Mouse (Mus musculus) myocyte (in vitro differentiated cells): ENCODE results near the gene Cldn13. TPM values are rescaled to one million over a fixed set of nuclear protein-coding genes. Genes with fewer than 3 reads are reported as not detected.

Experiments
- H3K27me3 ChIP-seq: one replicate; pipeline ENCODE4 v1.6.1; 2011; ENCODE audit not compliant: control insufficient read depth, insufficient read depth, insufficient read length
- H3K36me3 ChIP-seq: one replicate; pipeline ENCODE4 v1.6.1; 2011; ENCODE audit not compliant: control insufficient read depth, insufficient read depth
- H3K4me2 ChIP-seq: one replicate; pipeline ENCODE4 v1.6.1; 2011; ENCODE audit warnings: low read depth, control low read depth
- H3K4me3 ChIP-seq: one replicate; pipeline ENCODE4 v1.5.1; 2011; ENCODE audit warnings: mild to moderate bottlenecking, control low read depth, moderate library complexity
- H3K79me2 ChIP-seq: one replicate; pipeline ENCODE4 v1.6.1; 2011; ENCODE audit not compliant: control insufficient read depth, insufficient read depth
- H3ac ChIP-seq: one replicate; pipeline ENCODE4 v1.6.1; 2011; ENCODE audit not compliant: control insufficient read depth, insufficient read length
- CEBPB ChIP-seq: IDR thresholded peaks from 2 replicates; pipeline ENCODE4 v1.6.1; 2011; ENCODE audit warnings: mild to moderate bottlenecking, moderate library complexity; ENCODE audit not compliant: poor library complexity, insufficient read depth, severe bottlenecking
- E2F4 ChIP-seq: IDR thresholded peaks from one replicate; pipeline ENCODE4 v1.6.1; 2011; ENCODE audit warnings: mild to moderate bottlenecking, control low read depth, moderate library complexity; ENCODE audit not compliant: insufficient read depth
- MAX ChIP-seq: IDR thresholded peaks from one replicate; pipeline ENCODE4 v1.6.1; 2011; ENCODE audit warnings: low read depth, mild to moderate bottlenecking, control low read depth
- MYOD1 ChIP-seq, 3 experiments: IDR thresholded peaks; one replicate each; pipeline ENCODE4 v1.6.1; 2011; ENCODE audit warnings: control low read depth in 2 of 3, low read depth in 2 of 3, mild to moderate bottlenecking in 2 of 3, moderate library complexity in 1 of 3; ENCODE audit not compliant: insufficient read length in 2 of 3, control insufficient read depth in 1 of 3
- MYOG ChIP-seq, 3 experiments: IDR thresholded peaks; one replicate each; pipeline ENCODE4 v1.6.1; 2011; ENCODE audit warnings: control low read depth in 2 of 3, low read depth in 2 of 3, mild to moderate bottlenecking in 2 of 3; ENCODE audit not compliant: insufficient read length in 2 of 3, control insufficient read depth in 1 of 3, insufficient read depth in 1 of 3
- POLR2A ChIP-seq: IDR thresholded peaks from one replicate; pipeline ENCODE4 v1.6.1; 2011; ENCODE audit warnings: low read depth, mild to moderate bottlenecking, control low read depth, moderate library complexity; ENCODE audit not compliant: insufficient read length
- POLR2AphosphoS2 ChIP-seq: IDR thresholded peaks from one replicate; pipeline ENCODE4 v1.6.1; 2011; ENCODE audit warnings: low read depth, control low read depth; ENCODE audit not compliant: insufficient read length
- REST ChIP-seq: IDR thresholded peaks from one replicate; pipeline ENCODE4 v1.6.1; 2011; ENCODE audit warnings: mild to moderate bottlenecking, control low read depth, moderate library complexity; ENCODE audit not compliant: insufficient read depth, insufficient read length
- SRF ChIP-seq: IDR thresholded peaks from one replicate; pipeline ENCODE4 v1.6.1; 2011; ENCODE audit warnings: low read depth; ENCODE audit not compliant: control insufficient read depth, insufficient read length
- TCF12 ChIP-seq: IDR thresholded peaks from one replicate; pipeline ENCODE4 v1.6.1; 2011; ENCODE audit warnings: mild to moderate bottlenecking, control low read depth; ENCODE audit not compliant: poor library complexity, insufficient read depth, severe bottlenecking
- TCF3 ChIP-seq: IDR thresholded peaks from one replicate; pipeline ENCODE4 v1.6.1; 2011; ENCODE audit warnings: low read depth, control low read depth; ENCODE audit not compliant: insufficient read length
- USF1 ChIP-seq: IDR thresholded peaks from one replicate; pipeline ENCODE4 v1.6.1; 2011; ENCODE audit warnings: low read depth, mild to moderate bottlenecking, control low read depth, moderate library complexity
- polyA plus RNA-seq: library from polyadenylated mRNA; unstranded; fragments of >200 nt; fragmentation: generic; extraction: Trizol; gene quantifications from one replicate; pipeline ENCODE4 v1.2.1, GENCODE M21; 2012; ENCODE audit warnings: missing spikeins

Gene Cldn13
- polyA plus RNA-seq, 1 experiment, result not detected

DNA sequence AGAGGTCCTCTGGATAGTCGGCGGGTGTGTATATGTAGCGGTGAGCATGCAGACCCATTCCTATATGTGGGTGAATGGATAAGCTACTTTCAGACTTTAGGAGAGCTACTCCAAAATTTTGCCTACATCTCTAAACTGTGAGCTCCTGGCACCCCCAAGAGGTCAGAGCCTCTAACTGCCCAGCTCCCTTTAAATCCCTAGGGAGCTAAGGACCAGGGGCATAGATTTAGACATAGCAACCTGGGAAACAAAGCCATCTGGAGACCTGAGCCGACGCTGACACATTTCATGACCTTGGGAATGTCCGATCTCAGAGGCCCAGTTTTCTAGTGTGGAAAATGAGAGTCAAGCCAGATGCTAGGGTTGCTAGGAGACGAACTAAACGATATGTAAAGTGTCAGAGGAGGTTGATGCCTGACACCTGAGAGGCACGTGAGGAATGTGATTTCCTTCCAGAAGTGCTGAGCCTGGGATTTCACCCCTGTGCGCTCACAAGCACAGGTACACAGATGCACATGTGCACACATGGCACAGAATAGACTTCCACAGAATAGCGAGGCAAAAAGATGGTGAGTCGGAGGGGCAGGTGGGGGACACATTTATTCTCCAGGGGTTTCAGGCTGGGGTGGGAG is 14.2 kb downstream of the Cldn13 start:
- Histone ChIP-seq H3K4me2 (no peak overlapping the region), H3ac (no peak overlapping the region), H3K36me3 (no peaks in the 10 kb centered on the region), H3K27me3 (peaks cover 50% of the 10 kb centered on the region), H3K79me2 (no peaks in the 10 kb centered on the region), H3K4me3 (no peak overlapping the region)
- TF ChIP-seq TCF12, result no peak
- TF ChIP-seq USF1, result no peak
- TF ChIP-seq REST, result no peak
- no peak for TF ChIP-seq MAX
- no peak for TF ChIP-seq POLR2A
- no peak for TF ChIP-seq MYOG (IDR thresholded peaks at IDR 0.05; ENCODE audit: control insufficient read depth in 1 of 3, insufficient read depth in 1 of 3, insufficient read length in 2 of 3, low read depth in 2 of 3)

DNA sequence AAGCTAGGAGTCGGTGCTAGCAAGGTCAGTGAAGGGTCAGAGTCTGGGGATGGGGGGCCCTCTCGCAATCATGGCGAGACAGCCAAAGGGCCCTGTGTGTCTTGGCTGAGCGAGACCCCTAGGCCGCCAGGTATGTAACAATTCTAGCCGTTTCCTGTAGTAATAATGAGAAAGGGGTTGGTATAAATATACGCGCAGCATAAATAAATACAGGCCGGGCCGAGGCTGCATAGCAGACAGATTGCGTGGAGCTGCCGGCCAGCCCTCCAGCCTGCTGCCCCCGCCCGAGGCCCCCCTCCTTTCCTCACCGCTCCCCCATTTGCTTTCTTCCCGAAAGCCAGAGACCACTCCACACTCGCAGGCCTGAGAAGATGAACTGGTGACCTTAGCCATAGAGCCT is 17.7 kb downstream of the Cldn13 start:
- no peak overlapping the region for H3ac ChIP-seq
- peaks cover 61% of the 10 kb centered on the region for H3K27me3 ChIP-seq
- H3K36me3 ChIP-seq, result no peaks in the 10 kb centered on the region
- TF ChIP-seq POLR2A (no peak), E2F4 (no peak), POLR2AphosphoS2 (no peak), SRF (no peak), REST (no peak), MYOD1 (IDR thresholded peaks at IDR 0.05; ENCODE audit: control insufficient read depth in 1 of 3, insufficient read length in 2 of 3, low read depth in 2 of 3) (no peak), MAX (no peak), MYOG (IDR thresholded peaks at IDR 0.05; ENCODE audit: control insufficient read depth in 1 of 3, insufficient read depth in 1 of 3, insufficient read length in 2 of 3, low read depth in 2 of 3) (no peak), TCF12 (no peak)
- H3K4me3 ChIP-seq, result no peak overlapping the region
- H3K4me2 ChIP-seq, result no peak overlapping the region
- no peaks in the 10 kb centered on the region for H3K79me2 ChIP-seq

DNA sequence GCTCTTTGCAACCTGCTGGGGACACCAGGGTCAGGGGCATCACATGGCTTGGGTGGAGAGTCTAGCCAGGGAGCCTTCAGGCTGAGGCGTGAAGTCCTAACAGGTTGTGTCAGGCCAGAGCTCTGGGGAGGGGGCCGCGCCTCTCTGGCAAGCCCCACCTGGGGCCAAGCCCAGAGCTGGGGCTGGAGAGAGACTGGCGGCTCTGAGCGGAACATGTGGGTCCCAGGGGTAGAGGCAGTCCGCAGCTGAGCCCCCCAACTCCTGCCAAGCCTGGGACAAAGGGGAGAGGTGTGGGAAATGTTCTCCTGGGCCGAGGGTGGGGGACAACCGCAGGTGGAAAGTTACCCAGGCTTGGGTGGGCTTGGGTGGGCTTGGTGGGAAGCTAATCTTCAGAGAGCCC is 18.4 kb downstream of the Cldn13 start:
- Histone ChIP-seq H3K36me3 (no peaks in the 10 kb centered on the region), H3ac (no peak overlapping the region), H3K79me2 (no peaks in the 10 kb centered on the region), H3K27me3 (peaks cover 58% of the 10 kb centered on the region), H3K4me3 (no peak overlapping the region), H3K4me2 (no peak overlapping the region)
- TF ChIP-seq TCF3 (no peak), POLR2AphosphoS2 (no peak), TCF12 (no peak), E2F4 (no peak), USF1 (no peak), POLR2A (no peak), CEBPB (no peak), REST (no peak)

DNA sequence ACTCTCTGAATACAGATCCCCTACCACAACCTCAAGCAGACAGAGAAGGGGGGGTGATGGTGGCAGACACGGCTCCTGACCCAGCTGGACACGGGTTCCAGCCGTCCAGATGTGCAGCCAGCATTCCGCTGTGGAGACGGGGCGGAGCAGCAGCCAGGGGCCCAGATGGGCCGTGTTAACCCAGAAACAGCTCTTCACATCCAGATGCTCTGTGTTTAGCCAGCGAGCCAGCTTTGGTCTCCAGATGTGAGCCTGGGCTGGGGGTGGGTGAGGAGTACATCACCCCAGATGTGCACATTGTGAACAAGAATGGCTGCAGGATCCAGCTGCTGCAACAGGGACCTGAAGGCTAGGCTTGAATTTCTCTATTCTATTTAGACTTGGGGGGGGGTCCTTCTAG is 20.0 kb downstream of the Cldn13 start:
- Histone ChIP-seq H3K4me3 (no peak overlapping the region), H3K4me2 (no peak overlapping the region), H3K79me2 (no peaks in the 10 kb centered on the region), H3ac (no peak overlapping the region), H3K27me3 (peaks cover 52% of the 10 kb centered on the region), H3K36me3 (no peaks in the 10 kb centered on the region)
- TF ChIP-seq MYOG (IDR thresholded peaks at IDR 0.05; ENCODE audit: control insufficient read depth in 1 of 3, insufficient read depth in 1 of 3, insufficient read length in 2 of 3, low read depth in 2 of 3), result no peak
- TF ChIP-seq MYOD1 (IDR thresholded peaks at IDR 0.05; ENCODE audit: control insufficient read depth in 1 of 3, insufficient read length in 2 of 3, low read depth in 2 of 3), result no peak
- TF ChIP-seq E2F4, result no peak
- no peak for TF ChIP-seq USF1
- no peak for TF ChIP-seq REST
- TF ChIP-seq TCF12, result no peak
- TF ChIP-seq TCF3, result no peak
- TF ChIP-seq MAX, result no peak
- no peak for TF ChIP-seq POLR2A
- TF ChIP-seq CEBPB, result no peak
- no peak for TF ChIP-seq SRF
- no peak for TF ChIP-seq POLR2AphosphoS2

DNA sequence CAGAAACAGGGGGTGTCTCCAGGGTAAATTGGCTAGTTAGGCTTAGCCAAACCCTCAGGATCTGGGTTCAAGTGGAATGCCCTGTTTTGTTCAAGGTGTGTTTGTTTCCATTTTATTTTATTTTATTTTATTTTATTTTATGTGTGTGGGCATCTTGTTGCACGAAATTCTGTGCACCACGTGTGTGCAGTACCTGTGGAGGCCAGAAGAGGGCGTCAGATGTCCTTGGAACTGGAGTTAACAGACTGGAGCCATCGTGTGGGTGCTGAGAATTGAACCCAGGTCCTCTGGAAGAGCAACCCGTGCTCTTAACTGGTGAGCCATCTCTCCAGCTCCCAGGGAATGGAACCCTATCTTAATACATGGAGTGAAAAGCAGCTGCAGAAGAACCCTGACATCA is 22.6 kb downstream of the Cldn13 start:
- H3K4me3 ChIP-seq, result no peak overlapping the region
- no peak overlapping the region for H3ac ChIP-seq
- no peaks in the 10 kb centered on the region for H3K79me2 ChIP-seq
- no peak for TF ChIP-seq MYOG (IDR thresholded peaks at IDR 0.05; ENCODE audit: control insufficient read depth in 1 of 3, insufficient read depth in 1 of 3, insufficient read length in 2 of 3, low read depth in 2 of 3)
- TF ChIP-seq POLR2A, result no peak
- no peak for TF ChIP-seq POLR2AphosphoS2
- no peak for TF ChIP-seq REST
- TF ChIP-seq TCF3, result no peak
- no peak for TF ChIP-seq TCF12
- no peak for TF ChIP-seq MAX
- TF ChIP-seq CEBPB, result no peak
- TF ChIP-seq SRF, result no peak
- TF ChIP-seq MYOD1 (IDR thresholded peaks at IDR 0.05; ENCODE audit: control insufficient read depth in 1 of 3, insufficient read length in 2 of 3, low read depth in 2 of 3), result no peak
- peaks cover 49% of the 10 kb centered on the region for H3K27me3 ChIP-seq
- no peaks in the 10 kb centered on the region for H3K36me3 ChIP-seq
- H3K4me2 ChIP-seq, result no peak overlapping the region
